Mouse (Mus musculus): ENCODE results near the gene Adamts17. TPM values are rescaled to one million over a fixed set of nuclear protein-coding genes. Genes with fewer than 3 reads are reported as not detected.

Gene Adamts17
- total and polyA plus RNA-seq, 3 experiments, result 0.33 to 0.42 TPM; not detected in 1

GRCm38 (mm10) chr7:67087759-67088158 is 248.2 kb downstream of the Adamts17 start:
- Histone ChIP-seq H3K9ac (ENCODE audit: control insufficient read depth, low read depth, low read length, poor library complexity, severe bottlenecking) (no peak overlapping the region), H3K4me1 (ENCODE audit: control insufficient read depth in 1 of 2, insufficient read depth in 2 of 2, low read length in 2 of 2) (no peaks in the 10 kb centered on the region), H3K27me3 (ENCODE audit: control insufficient read depth in 1 of 2, insufficient read depth in 2 of 2, low read length in 2 of 2) (peaks cover 0 to 2% of the 10 kb centered on the region in 2 experiments; a peak in 1 of 4 replicates)

GRCm38 (mm10) chr7:67097096-67097495 is 257.6 kb downstream of the Adamts17 start:
- Histone ChIP-seq H3K36me3 (ENCODE audit: control insufficient read depth in 1 of 2, insufficient read depth in 2 of 2, low read length in 2 of 2) (no peaks in the 10 kb centered on the region), H3K27me3 (ENCODE audit: control insufficient read depth in 1 of 2, insufficient read depth in 2 of 2, low read length in 2 of 2) (no peaks in the 10 kb centered on the region), H3K4me1 (ENCODE audit: control insufficient read depth in 1 of 2, insufficient read depth in 2 of 2, low read length in 2 of 2) (no peaks in the 10 kb centered on the region), H3K9ac (ENCODE audit: control insufficient read depth, low read depth, low read length, poor library complexity, severe bottlenecking) (no peak overlapping the region), H3K79me2 (ENCODE audit: control insufficient read depth, insufficient read depth, low read length, poor library complexity) (no peaks in the 10 kb centered on the region), H3K4me3 (ENCODE audit: control insufficient read depth in 1 of 2, insufficient read depth in 1 of 2, low read depth in 2 of 2, low read length in 2 of 2) (no peak overlapping the region), H3K9me3 (replicated peaks; ENCODE audit: insufficient read depth, low read length) (no peaks in the 10 kb centered on the region), H3K27ac (ENCODE audit: control insufficient read depth, low read depth, low read length) (no peak overlapping the region)
- TF ChIP-seq TAL1 (IDR thresholded peaks at IDR 0.05; ENCODE audit: low read length) (no peak), TBP (IDR thresholded peaks at IDR 0.05; ENCODE audit: low read depth, low read length) (no peak), JUND (IDR thresholded peaks at IDR 0.05; ENCODE audit: low read depth, low read length) (no peak), POLR2AphosphoS2 (IDR thresholded peaks at IDR 0.05; ENCODE audit: low read length) (no peak), MAX (IDR thresholded peaks at IDR 0.05; ENCODE audit: low read length) (no peak), RAD21 (IDR thresholded peaks at IDR 0.05; ENCODE audit: low read depth, low read length) (no peak), ZKSCAN1 (IDR thresholded peaks at IDR 0.05; ENCODE audit: low read depth, low read length) (no peak), ELF1 (IDR thresholded peaks at IDR 0.05; ENCODE audit: low read depth, low read length) (no peak), SIN3A (IDR thresholded peaks at IDR 0.05; ENCODE audit: low read length) (no peak), SMC3 (IDR thresholded peaks at IDR 0.05; ENCODE audit: low read depth, low read length) (no peak), ETS1 (IDR thresholded peaks at IDR 0.05; ENCODE audit: low read depth, low read length) (no peak), POLR2A (IDR thresholded peaks at IDR 0.05; ENCODE audit: control insufficient read depth in 1 of 2, insufficient read depth in 1 of 2, low read depth in 1 of 2, low read length in 2 of 2, poor library complexity in 1 of 2) (no peak), HCFC1 (IDR thresholded peaks at IDR 0.05; ENCODE audit: low read depth, low read length) (no peak), KAT2A (conservative IDR thresholded peaks at IDR 0.05; ENCODE audit: low read depth, low read length) (no peak), POLR2AphosphoS5 (IDR thresholded peaks at IDR 0.05; ENCODE audit: borderline replicate concordance, low read depth, low read length) (no peak), USF1 (IDR thresholded peaks at IDR 0.05; ENCODE audit: low read depth, low read length) (no peak), EP300 (IDR thresholded peaks at IDR 0.05; ENCODE audit: low read depth in 1 of 2, low read length in 2 of 2) (no peak), RCOR1 (IDR thresholded peaks at IDR 0.05; ENCODE audit: low read depth, low read length) (no peak)
- DNase-seq (ENCODE audit: low read depth, low spot score), result no peak

More at GRCm38 (mm10) chr7:67087759-67088158, 248.2 kb downstream of the Adamts17 start:
- Histone ChIP-seq H3K79me2 (ENCODE audit: control insufficient read depth, insufficient read depth, low read length, poor library complexity) (no peaks in the 10 kb centered on the region), H3K9me3 (replicated peaks; ENCODE audit: insufficient read depth, low read length) (no peaks in the 10 kb centered on the region), H3K36me3 (ENCODE audit: control insufficient read depth in 1 of 2, insufficient read depth in 2 of 2, low read length in 2 of 2) (no peaks in the 10 kb centered on the region), H3K4me3 (ENCODE audit: control insufficient read depth in 1 of 2, insufficient read depth in 1 of 2, low read depth in 2 of 2, low read length in 2 of 2) (no peak overlapping the region), H3K27ac (ENCODE audit: control insufficient read depth, low read depth, low read length) (no peak overlapping the region)
- TF ChIP-seq UBTF (IDR thresholded peaks at IDR 0.05; ENCODE audit: borderline replicate concordance, insufficient read depth, low read depth, low read length), result no peak
- TF ChIP-seq ZC3H11A (IDR thresholded peaks at IDR 0.05; ENCODE audit: low read depth, low read length), result no peak
- no peak for TF ChIP-seq MAX (IDR thresholded peaks at IDR 0.05; ENCODE audit: low read length)
- TF ChIP-seq ETS1 (IDR thresholded peaks at IDR 0.05; ENCODE audit: low read depth, low read length), result no peak
- no peak for TF ChIP-seq USF1 (IDR thresholded peaks at IDR 0.05; ENCODE audit: low read depth, low read length)
- TF ChIP-seq ZKSCAN1 (IDR thresholded peaks at IDR 0.05; ENCODE audit: low read depth, low read length), result no peak
- TF ChIP-seq RCOR1 (IDR thresholded peaks at IDR 0.05; ENCODE audit: low read depth, low read length), result no peak
- no peak for TF ChIP-seq POLR2AphosphoS5 (IDR thresholded peaks at IDR 0.05; ENCODE audit: borderline replicate concordance, low read depth, low read length)
- TF ChIP-seq TBP (IDR thresholded peaks at IDR 0.05; ENCODE audit: low read depth, low read length), result no peak
- TF ChIP-seq CHD1 (IDR thresholded peaks at IDR 0.05; ENCODE audit: low read depth, low read length), result no peak
- TF ChIP-seq CTCF (IDR thresholded peaks at IDR 0.05 in 2 of 3, conservative IDR thresholded peaks at IDR 0.05 in 1 of 3; ENCODE audit: control insufficient read depth in 1 of 3, insufficient read depth in 1 of 3, low read depth in 2 of 3, low read length in 3 of 3, poor library complexity in 1 of 3, severe bottlenecking in 1 of 3), result no peak
- no peak for TF ChIP-seq E2F4 (IDR thresholded peaks at IDR 0.05; ENCODE audit: borderline replicate concordance, low read depth, low read length)
- TF ChIP-seq ZMIZ1 (IDR thresholded peaks at IDR 0.05; ENCODE audit: low read depth, low read length), result no peak
- no peak for TF ChIP-seq HCFC1 (IDR thresholded peaks at IDR 0.05; ENCODE audit: low read depth, low read length)
- DNase-seq (ENCODE audit: low read depth, low spot score), result no peak

Data from MEL (cell line).